Mouse (Mus musculus) T-helper 1 cell (primary cell): ENCODE data around the gene Kcnj9.

Experiments used
- in situ Hi-C: fragments of 300-600 bp; cut with MboI, MseI; formaldehyde crosslinking; loops from one replicate; pipeline ENCODE4 v1.15.1; 2025; ENCODE audit warnings: high pct_unique_total_duplicates

The Kcnj9 gene

DNA sequence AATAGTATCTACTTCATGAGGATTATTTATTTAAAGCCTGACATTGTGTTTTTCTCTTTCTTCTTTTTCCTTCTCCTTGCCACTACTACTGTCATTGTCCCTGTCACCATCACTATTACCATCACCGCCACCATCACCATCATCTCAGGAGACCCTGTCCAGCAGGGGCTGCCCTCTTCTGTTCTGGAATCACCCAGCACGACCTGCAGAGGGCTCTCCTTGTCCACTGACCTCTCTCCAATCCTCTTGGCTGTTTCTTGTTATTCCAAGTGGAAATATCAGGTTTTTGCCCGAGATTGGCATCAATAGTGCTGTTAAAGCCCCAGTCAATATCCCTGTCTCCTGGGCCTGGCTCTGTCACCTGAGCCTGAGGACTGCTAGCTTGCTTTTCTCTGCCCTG is 4.4 kb upstream of the Kcnj9 start:
- in situ Hi-C loops: no loop called here

GRCm38 (mm10) chr1:172332925-172333324 is 3.8 kb upstream of the Kcnj9 start:
- in situ Hi-C loops: no loop called here

GRCm38 (mm10) chr1:172331422-172331947 is 2.4 kb upstream of the Kcnj9 start:
- in situ Hi-C loops: no loop called here

DNA sequence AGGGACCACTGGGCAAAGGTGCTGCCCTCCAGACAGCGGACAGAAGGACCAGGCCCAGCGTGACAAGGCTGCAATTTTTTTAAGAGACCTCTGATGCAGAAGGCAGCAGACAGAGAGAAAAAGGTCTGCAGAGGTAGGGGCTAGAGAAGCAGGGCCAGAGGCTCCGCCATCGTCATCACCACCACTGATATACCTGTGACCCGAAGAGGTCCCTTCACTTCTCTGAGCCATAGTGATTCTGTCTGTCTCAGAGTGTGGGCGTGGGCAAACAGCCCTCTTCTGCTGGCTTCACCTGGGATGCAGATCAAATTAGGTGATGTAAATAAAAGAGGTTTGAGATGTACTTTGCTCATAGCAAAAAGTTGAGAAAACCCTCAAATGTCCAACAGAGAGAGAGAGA is 498 bp upstream of the Kcnj9 start:
- in situ Hi-C loops: no loop called here

GRCm38 (mm10) chr1:172328461-172328860 is 657 bp downstream of the Kcnj9 start:
- in situ Hi-C loops: no loop called here

- in situ Hi-C loops: no loop called here
Measured at GRCm38 (mm10) chr1:172328041-172328440, 1.1 kb downstream of the Kcnj9 start.

DNA sequence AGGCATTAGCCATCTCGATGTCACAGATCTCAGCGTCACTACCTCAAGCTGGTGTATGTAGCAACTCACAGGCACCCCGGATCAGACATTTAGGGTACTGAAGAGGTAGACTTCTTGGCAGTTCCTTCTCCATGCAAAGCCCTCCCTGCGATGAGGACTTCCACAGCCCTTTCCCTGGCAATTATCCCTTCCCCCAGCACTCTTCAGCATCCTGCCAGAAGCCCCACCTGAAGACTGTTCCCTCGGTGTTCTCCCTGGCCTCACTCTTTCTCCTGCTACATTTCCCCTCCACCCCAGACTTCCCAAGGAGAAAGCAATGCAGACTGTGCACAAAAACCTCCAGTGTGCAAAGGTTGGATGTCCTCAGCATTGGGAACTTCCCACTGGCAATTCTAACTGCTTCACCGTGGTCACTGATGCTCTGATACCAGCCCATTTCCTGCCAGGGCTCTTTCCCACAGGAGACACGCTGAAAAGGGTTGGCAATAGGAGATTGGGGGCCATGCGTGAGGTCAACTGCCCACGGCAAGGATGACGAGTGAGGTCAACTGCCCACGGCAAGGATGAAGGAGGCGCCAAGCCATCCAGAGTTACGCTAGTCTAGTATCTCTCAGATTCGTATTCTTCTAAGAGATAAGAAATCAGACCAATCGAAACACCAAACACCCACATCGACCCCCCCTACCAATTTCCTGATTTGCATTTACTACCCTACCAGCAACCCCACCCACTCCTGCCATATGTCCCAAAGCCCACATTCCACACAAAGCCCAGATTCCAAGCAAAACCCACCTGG is 1.7 kb downstream of the Kcnj9 start:
- in situ Hi-C loops: no loop called here

DNA sequence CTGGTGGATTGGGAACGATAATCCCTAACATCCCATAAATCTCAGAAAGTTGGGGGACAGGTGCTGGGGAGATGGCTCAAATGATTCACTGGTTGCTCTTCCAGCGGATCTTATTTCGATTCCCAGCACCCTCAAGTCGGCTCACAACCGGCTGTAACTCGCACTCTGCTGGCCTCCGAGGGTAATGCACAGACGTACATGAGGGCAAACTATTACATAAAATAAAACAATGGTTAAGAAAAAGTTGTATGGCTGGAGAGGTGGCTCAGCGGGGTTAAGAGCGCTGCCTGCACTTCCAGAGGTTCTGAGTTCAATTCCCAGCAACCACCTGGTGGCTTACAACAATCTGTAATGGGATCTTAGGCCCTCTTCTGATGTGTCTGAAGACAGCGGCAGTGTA is 2.4 kb downstream of the Kcnj9 start:
- in situ Hi-C loops: no loop called here

- in situ Hi-C loops: no loop called here
Measured at GRCm38 (mm10) chr1:172325680-172326535, 3.2 kb downstream of the Kcnj9 start.

GRCm38 (mm10) chr1:172324725-172325124 is 4.4 kb downstream of the Kcnj9 start:
- in situ Hi-C loops: no loop called here

- in situ Hi-C loops: no loop called here
Measured at GRCm38 (mm10) chr1:172323801-172324359, 5.2 kb downstream of the Kcnj9 start.

DNA sequence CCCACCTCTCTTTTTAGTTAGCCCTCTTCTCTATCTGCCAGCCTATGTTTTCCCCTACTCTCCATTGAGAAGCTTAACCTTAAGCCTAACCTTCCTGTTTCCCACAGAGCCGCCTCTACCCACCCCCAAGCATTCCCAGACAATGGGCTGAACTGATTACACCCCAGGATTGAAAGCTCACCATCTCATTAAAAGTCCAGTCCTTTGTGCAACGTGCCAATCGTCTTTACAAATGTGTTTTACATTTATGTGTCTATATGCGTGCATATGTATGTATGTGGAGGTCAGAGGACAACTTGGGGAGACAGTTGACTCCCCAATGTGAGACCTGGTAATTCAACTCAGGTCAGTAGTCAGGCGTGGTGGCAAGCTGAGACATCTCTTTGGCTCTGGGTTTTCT is 5.8 kb downstream of the Kcnj9 start:
- in situ Hi-C loops: no loop called here

DNA sequence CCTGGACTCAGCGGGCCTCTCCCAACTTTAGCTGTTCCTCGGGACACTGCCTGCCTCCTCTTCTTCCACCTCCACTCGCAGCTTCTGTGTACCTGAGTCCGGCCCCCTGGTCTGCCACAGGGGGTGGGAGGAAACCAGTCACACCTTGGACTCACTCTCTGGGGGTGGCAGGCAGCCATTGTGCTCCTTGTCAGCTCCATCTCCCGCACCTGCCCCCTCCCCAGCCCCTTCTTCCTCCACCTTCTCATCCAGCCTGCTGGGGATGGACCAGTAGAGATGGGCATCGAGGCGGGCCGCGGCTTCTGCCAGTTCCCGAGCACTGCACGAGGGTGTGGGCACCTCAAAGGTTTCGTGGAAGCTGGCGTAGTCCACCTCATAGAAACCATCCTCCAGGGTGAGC is 6.4 kb downstream of the Kcnj9 start:
- in situ Hi-C loops: no loop called here

- in situ Hi-C loops: no loop called here
Measured at GRCm38 (mm10) chr1:172319921-172320411, 9.2 kb downstream of the Kcnj9 start.

DNA sequence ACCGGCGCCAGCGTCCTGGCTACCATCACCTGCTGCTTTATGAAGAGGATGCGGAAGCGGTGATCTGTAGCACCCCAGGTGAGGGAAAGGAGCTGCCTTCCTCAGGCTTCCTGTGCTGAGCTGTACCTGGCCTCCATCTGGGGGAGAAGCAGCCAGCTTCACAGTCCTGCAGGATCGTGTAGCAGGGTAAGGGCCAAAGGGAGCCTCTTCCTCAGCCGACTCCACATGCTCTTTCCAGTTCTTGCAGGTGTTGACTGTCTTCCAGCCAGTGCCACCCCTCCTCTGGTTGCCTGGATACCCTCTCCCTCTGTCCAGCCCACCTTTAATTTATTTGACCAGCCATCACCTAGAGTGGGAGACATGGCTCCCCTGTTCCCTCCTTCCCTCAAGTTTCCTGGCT is 9.8 kb downstream of the Kcnj9 start:
- in situ Hi-C loops: no loop called here

- in situ Hi-C loops: no loop called here
Measured at GRCm38 (mm10) chr1:172318424-172319035, 10.6 kb downstream of the Kcnj9 start.

DNA sequence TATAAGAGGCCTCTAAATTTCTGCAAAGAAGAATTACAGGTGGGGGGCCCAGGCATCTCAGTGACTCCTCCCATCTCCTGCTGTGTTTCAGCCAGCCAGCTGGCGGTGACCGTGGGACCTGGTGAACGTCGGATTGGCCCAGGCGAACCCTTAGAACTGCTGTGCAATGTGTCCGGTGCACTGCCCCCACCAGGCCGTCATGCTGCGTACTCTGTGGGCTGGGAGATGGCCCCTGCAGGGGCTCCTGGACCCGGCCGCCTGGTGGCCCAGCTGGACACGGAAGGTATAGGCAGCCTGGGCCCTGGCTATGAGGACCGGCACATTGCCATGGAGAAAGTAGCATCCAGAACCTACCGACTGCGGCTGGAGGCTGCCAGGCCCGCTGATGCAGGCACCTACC is 11.2 kb downstream of the Kcnj9 start:
- in situ Hi-C loops: no loop called here

- in situ Hi-C loops: no loop called here
Measured at GRCm38 (mm10) chr1:172317431-172317830, 11.7 kb downstream of the Kcnj9 start.

- in situ Hi-C loops: loop anchor here (5.0 kb wide), 1 partner anchor 168 kb away; the partner anchor contains the start of gene Dcaf8
Measured at GRCm38 (mm10) chr1:172314911-172315310, 14.2 kb downstream of the Kcnj9 start.

GRCm38 (mm10) chr1:172313613-172314411 is 15.3 kb downstream of the Kcnj9 start:
- in situ Hi-C loops: loop anchor here (5.0 kb wide), 1 partner anchor 167 kb away; the partner anchor contains the start of gene Dcaf8
